Mouse (Mus musculus) megakaryocyte, adult 5-6 weeks (primary cell): ENCODE results near the gene Cand2. TPM values are rescaled to one million over a fixed set of nuclear protein-coding genes. Genes with fewer than 3 reads are reported as not detected.
A peak's percentile ranks its signal among the peaks of the same experiment; 100 is the strongest.

Source experiments
- ATAC-seq: 2 replicates; pipeline ENCODE4 v1.8.0; 2016; ENCODE audit warnings: mild to moderate bottlenecking, inconsistent platforms; ENCODE audit not compliant: poor library complexity, severe bottlenecking
- total RNA-seq, 2 experiments: library from RNA; stranded (forward) in 1 of 2; stranded (reverse) in 1 of 2; fragments of 153-499, 151-499 nt in 1 of 2; fragments of 221-1000, 200-1000 nt in 1 of 2; gene quantifications; 2 replicates each; pipeline versions ENCODE4 v1.2.3 to v1.2.4; 2015 to 2017

Cand2 gene
- total RNA-seq, 2 experiments from 2014 or later: 0.07 to 0.38 TPM

- ATAC-seq: no peak
These were observed 1.7 kb upstream of the Cand2 start for GRCm38 (mm10) chr6:115772604-115773003.

GRCm38 (mm10) chr6:115773966-115774413 is 348 bp upstream of the Cand2 start:
- peak; percentile 53; the same call in 1 of the 2 replicates for ATAC-seq

GRCm38 (mm10) chr6:115775838-115776237 is 1.5 kb downstream of the Cand2 start:
- ATAC-seq: no peak

- no peak for ATAC-seq
These were observed 2.0 kb downstream of the Cand2 start for GRCm38 (mm10) chr6:115776363-115776762.

GRCm38 (mm10) chr6:115782781-115783180 is 8.4 kb downstream of the Cand2 start:
- ATAC-seq: no peak

GRCm38 (mm10) chr6:115791016-115791415 is 16.7 kb downstream of the Cand2 start:
- no peak for ATAC-seq

GRCm38 (mm10) chr6:115791842-115792686 is 17.7 kb downstream of the Cand2 start:
- peak; percentile 84 for ATAC-seq

GRCm38 (mm10) chr6:115792691-115793215 is 18.4 kb downstream of the Cand2 start:
- peak; percentile 57 for ATAC-seq

- no peak for ATAC-seq
These were observed 27.5 kb downstream of the Cand2 start for GRCm38 (mm10) chr6:115801811-115802210.

- ATAC-seq: peak; percentile 71; the same call in 1 of the 2 replicates
These were observed 29.4 kb downstream of the Cand2 start for GRCm38 (mm10) chr6:115803541-115804382.

GRCm38 (mm10) chr6:115804432-115805192 is 30.3 kb downstream of the Cand2 start:
- ATAC-seq: no peak

GRCm38 (mm10) chr6:115807464-115808195 is 33.3 kb downstream of the Cand2 start:
- no peak for ATAC-seq

- no peak for ATAC-seq
These were observed 33.8 kb downstream of the Cand2 start for GRCm38 (mm10) chr6:115808196-115808487.

GRCm38 (mm10) chr6:115808488-115809231 is 34.3 kb downstream of the Cand2 start, which contains the start of gene Rpl32:
Gene Rpl32, minus strand, starts transcription at chr6:115808747.
- ATAC-seq: peak; percentile 93

GRCm38 (mm10) chr6:115811606-115812005 is 37.3 kb downstream of the Cand2 start:
- no peak for ATAC-seq

GRCm38 (mm10) chr6:115814104-115814503 is 39.8 kb downstream of the Cand2 start:
- peak; percentile 91 for ATAC-seq

GRCm38 (mm10) chr6:115815041-115815440 is 40.7 kb downstream of the Cand2 start:
- no peak for ATAC-seq

- ATAC-seq: no peak
These were observed 43.8 kb downstream of the Cand2 start for GRCm38 (mm10) chr6:115818129-115818528.
